Mouse (Mus musculus) ES-E14 (cell line): ENCODE measurements around the gene Gmppb.

ENCODE experiments used
- CHD2 ChIP-seq: IDR thresholded peaks from 2 replicates; pipeline ENCODE4 v1.6.1; 2014; ENCODE audit warnings: mild to moderate bottlenecking, low read depth, low read length, inconsistent platforms
- HCFC1 ChIP-seq: IDR thresholded peaks from 2 replicates; pipeline ENCODE4 v1.6.1; 2012; ENCODE audit warnings: low read length, inconsistent platforms, borderline replicate concordance; ENCODE audit not compliant: insufficient read depth
- MAFK ChIP-seq: IDR thresholded peaks from 2 replicates; pipeline ENCODE4 v1.6.1; 2014; ENCODE audit warnings: mild to moderate bottlenecking, low read depth, low read length, inconsistent platforms; ENCODE audit not compliant: insufficient read depth
- ZC3H11A ChIP-seq: IDR thresholded peaks from 2 replicates; pipeline ENCODE4 v1.6.1; 2012; ENCODE audit warnings: low read depth, mild to moderate bottlenecking, inconsistent platforms, low read length, borderline replicate concordance
- ZNF384 ChIP-seq: IDR thresholded peaks from 2 replicates; pipeline ENCODE4 v1.6.1; 2012; ENCODE audit warnings: low read depth, low read length, inconsistent platforms

- TF ChIP-seq ZNF384 (peak; percentile 85), CHD2 (no peak), HCFC1 (no peak), MAFK (no peak), ZC3H11A (no peak)
Measured at GRCm38 (mm10) chr9:108044751-108045492, 4.1 kb upstream of the Gmppb start.
